Mouse (Mus musculus) kidney, embryonic 16.5 days (tissue): ENCODE measurements at regions not wholly inside any gene's neighbourhood (a gene's known extent, or its start where the extent isn't known, plus 50 kb on each side); places are given as distances from the start of the nearest gene placed in this dataset.
"Not testable (repeated sequence)": the region's sequence is repeated elsewhere in the genome, so short reads cannot be mapped to it uniquely, and the experiment has no call there.

ENCODE experiments used
- ATAC-seq: fragments of 200-750 bp; cut with Nextera tagmentation; 2 replicates; pipeline ENCODE4 v1.8.0; 2017; ENCODE audit warnings: moderate TSS enrichment; ENCODE audit not compliant: low FRiP score, low TSS enrichment
- H3K27ac ChIP-seq: fragments of 300-500 bp; sonication (generic); 2 replicates; pipeline ENCODE4 v1.5.1; 2014; ENCODE audit warnings: low read length
- H3K27me3 ChIP-seq: fragments of 300-500 bp; sonication (generic); 2 replicates; pipeline ENCODE4 v1.6.1; 2014; ENCODE audit warnings: low read length, control low read depth, mixed read lengths; ENCODE audit not compliant: insufficient read depth
- H3K36me3 ChIP-seq: fragments of 300-500 bp; sonication (generic); 2 replicates; pipeline ENCODE4 v1.6.1; 2014; ENCODE audit warnings: low read length, control low read depth, mixed read lengths; ENCODE audit not compliant: insufficient read depth
- H3K4me1 ChIP-seq: fragments of 300-500 bp; sonication (generic); 2 replicates; pipeline ENCODE4 v1.6.1; 2014; ENCODE audit warnings: low read length, control low read depth, mixed read lengths; ENCODE audit not compliant: insufficient read depth
- H3K4me2 ChIP-seq: fragments of 300-500 bp; sonication (generic); replicated peaks from 2 replicates; pipeline ENCODE4 v1.6.1; 2014; ENCODE audit warnings: low read depth, low read length
- H3K4me3 ChIP-seq: fragments of 300-500 bp; sonication (generic); 2 replicates; pipeline ENCODE4 v1.5.1; 2014; ENCODE audit warnings: mild to moderate bottlenecking, low read length
- H3K9ac ChIP-seq: fragments of 300-500 bp; sonication (generic); replicated peaks from 2 replicates; pipeline ENCODE4 v1.6.1; 2014; ENCODE audit warnings: low read length
- H3K9me3 ChIP-seq: fragments of 300-500 bp; sonication (generic); 2 replicates; pipeline ENCODE4 v1.6.1; 2016; ENCODE audit warnings: low read length, control low read depth
- WGBS: fragments of 180-500 bp; shearing (Covaris S2); extraction: QIAGEN DNeasy Blood & Tissue Kit; methylation state at CpG from one replicate; pipeline ENCODE4 v1.1.7; 2014; 5-methylcytosine and 5-hydroxymethylcytosine counted together

DNA sequence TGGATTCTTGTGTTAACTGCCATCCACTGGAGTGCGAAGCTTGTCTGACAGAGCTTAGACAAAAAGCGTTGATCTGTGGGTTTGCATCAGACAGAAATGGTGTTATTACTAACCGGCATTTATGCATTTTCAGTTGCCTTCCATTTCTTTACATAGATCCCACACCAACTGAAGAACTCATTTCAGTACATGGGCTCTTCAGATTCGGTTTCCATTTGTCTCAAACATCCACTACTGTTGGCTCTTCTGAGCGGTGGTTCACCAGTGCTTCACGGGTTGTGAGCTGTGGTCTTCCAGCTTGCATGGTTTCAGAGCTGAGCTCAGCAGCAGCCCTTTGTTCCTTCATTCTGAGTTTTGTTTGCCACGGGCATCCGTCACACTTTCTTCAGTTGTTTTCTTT is 294.4 kb downstream of the Eipr1 start:
- WGBS: 82% methylated on average over 8 of the region's 8 CpGs
- H3K9ac ChIP-seq: no peak overlapping the region

DNA sequence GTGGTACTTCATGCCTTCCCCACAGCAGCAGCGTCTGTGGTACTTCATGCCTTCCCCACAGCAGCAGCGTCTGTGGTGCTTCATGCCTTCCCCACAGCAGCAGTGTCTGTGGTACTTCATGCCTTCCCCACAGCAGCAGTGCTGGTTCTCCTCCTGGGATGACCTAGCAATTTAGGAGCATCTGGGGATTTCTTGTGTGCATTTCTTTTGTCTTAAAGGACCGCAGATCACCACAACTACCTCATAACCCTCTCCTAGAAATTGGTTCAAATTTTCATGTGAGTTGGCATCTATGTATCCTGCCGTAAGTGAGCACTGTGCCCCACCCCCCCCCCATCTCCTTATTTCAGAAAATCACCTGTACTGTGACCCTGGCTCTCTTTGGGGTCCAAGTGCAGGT is 297.0 kb downstream of the Eipr1 start:
- not testable (repeated sequence) for H3K4me3 ChIP-seq, H3K4me2 ChIP-seq, H3K27ac ChIP-seq, H3K9me3 ChIP-seq, H3K36me3 ChIP-seq, H3K9ac ChIP-seq, H3K27me3 ChIP-seq, ATAC-seq
- WGBS: 40% methylated on average over 3 of the region's 4 CpGs
- H3K4me1 ChIP-seq: peaks cover 22% of the 10 kb centered on the region

More for the DNA sequence above, 294.4 kb downstream of the Eipr1 start:
- Histone ChIP-seq H3K27ac (no peak overlapping the region), H3K27me3 (no peaks in the 10 kb centered on the region), H3K4me3 (no peak overlapping the region), H3K4me1 (peaks cover 22% of the 10 kb centered on the region), H3K9me3 (no peaks in the 10 kb centered on the region), H3K4me2 (no peak overlapping the region), H3K36me3 (no peaks in the 10 kb centered on the region)
- no peak for ATAC-seq

DNA sequence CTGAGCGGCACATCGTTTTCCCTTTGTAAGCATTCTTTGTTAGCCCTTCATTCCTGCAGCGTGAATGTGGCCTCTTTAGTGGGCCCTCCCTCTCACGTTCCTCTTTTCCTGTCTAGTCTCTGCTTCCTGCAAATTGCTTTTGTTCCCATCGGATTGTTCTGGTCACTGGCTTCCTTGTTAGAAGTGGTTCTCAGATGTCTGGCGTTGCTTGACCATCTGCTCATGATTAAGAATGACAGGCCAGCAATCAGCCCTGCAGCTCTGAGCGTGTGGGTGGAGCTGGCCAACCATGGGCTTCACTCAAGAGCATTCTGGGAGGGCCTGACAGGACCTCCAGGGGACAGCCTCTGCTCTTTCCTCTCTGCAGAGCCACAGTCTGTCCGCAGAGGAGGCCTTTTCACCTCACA is 297.5 kb downstream of the Eipr1 start:
- Histone ChIP-seq H3K4me1 (peaks cover 22% of the 10 kb centered on the region), H3K27ac (0 out of 2 replicates have a peak overlapping the region, but pooled peaks have one; percentile 31), H3K9me3 (no peaks in the 10 kb centered on the region), H3K27me3 (no peaks in the 10 kb centered on the region), H3K9ac (no peak overlapping the region), H3K4me2 (0 out of 2 replicates have a peak overlapping the region, but pooled peaks have one; percentile 3), H3K36me3 (no peaks in the 10 kb centered on the region), H3K4me3 (no peak overlapping the region)
- WGBS: 3% methylated on average over 8 of the region's 8 CpGs
- ATAC-seq: peak; percentile 92

DNA sequence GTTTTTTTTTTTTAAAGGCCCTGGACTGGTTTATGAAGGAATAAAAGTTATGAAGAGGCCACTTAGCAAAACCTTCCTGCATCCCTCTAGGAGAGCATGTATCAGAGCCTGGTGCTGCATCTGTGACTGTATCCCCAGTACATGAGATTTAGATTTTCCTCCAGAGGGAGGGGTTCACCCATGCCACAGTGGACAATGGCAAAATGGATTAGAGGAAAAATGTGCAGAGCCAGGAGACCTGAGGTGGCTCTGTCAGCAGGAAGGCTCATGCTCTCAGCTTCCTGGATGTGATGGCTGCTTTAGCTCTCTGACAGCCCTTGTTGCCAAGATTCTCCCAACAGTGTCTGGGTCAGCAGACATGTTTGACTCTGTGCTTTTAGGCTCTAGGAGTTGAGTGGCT is 298.2 kb downstream of the Eipr1 start:
- no peak overlapping the region for H3K4me3 ChIP-seq
- H3K4me1 ChIP-seq: peaks cover 22% of the 10 kb centered on the region
- no peak overlapping the region for H3K27ac ChIP-seq
- H3K4me2 ChIP-seq: no peak overlapping the region
- no peak overlapping the region for H3K9ac ChIP-seq
- no peaks in the 10 kb centered on the region for H3K9me3 ChIP-seq
- no peaks in the 10 kb centered on the region for H3K27me3 ChIP-seq
- ATAC-seq: no peak
- H3K36me3 ChIP-seq: no peaks in the 10 kb centered on the region

DNA sequence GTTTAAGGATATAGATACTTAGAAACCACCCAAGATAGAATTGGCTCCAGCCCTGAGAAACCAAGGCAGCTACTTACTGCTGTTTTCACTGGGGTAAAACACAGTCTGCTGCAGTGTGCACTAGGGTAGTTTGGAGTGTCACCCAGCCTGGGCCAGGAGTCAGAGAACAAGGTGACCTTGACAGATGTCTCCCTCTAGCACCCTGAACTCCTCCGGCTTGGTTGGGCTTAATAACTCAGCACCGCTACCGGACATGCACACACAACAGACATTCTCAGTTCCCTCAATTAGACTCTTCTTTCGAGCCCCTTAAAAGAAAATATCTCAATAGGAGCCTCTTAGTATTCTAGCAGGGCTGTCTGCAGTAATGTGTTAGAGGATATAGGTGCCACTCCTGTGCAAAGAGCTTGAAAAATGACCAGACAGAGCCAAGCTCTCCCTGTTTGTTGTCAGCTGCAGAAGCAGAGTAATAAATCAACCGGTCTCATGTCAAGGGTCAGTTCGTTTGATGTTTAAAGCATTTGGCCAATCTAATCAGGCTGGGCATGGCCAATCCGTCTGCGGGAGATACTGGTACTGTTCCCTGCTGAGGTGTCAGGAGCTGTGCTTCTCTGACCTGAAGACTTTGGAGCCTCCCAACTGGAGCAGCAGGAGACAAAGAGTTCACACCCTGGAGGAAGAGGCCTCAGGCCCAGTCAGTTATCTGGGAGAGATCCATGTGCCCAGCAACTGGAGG is 299.1 kb downstream of the Eipr1 start:
- no peaks in the 10 kb centered on the region for H3K36me3 ChIP-seq
- peak; percentile 39; the same call in 1 of the 2 replicates for ATAC-seq
- WGBS: 17% methylated on average over 8 of the region's 8 CpGs
- no peak overlapping the region for H3K27ac ChIP-seq
- H3K4me2 ChIP-seq: no peak overlapping the region
- H3K27me3 ChIP-seq: no peaks in the 10 kb centered on the region
- H3K4me3 ChIP-seq: no peak overlapping the region
- no peak overlapping the region for H3K9ac ChIP-seq
- H3K4me1 ChIP-seq: peaks cover 22% of the 10 kb centered on the region
- no peaks in the 10 kb centered on the region for H3K9me3 ChIP-seq

DNA sequence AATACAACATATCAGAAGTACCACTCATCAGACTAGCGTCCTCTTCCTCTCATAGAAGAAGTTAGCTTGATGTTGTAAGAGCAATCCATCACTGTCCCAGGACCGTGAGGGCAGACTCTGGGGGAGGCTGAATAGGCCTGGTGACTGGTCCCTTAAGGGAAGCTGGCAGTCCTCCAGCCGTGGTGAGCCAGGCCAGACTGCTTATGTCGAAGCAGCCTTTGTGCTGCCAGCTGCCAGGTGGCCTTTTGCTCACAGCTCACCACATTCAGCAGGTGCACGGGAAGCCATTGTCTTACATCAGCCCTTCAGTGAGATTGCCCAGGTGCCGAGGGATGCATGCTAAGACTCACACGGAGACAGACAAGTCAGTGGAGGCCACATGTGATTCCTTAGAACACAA is 302.8 kb downstream of the Eipr1 start:
- H3K4me2 ChIP-seq: no peak overlapping the region
- ATAC-seq: no peak

DNA sequence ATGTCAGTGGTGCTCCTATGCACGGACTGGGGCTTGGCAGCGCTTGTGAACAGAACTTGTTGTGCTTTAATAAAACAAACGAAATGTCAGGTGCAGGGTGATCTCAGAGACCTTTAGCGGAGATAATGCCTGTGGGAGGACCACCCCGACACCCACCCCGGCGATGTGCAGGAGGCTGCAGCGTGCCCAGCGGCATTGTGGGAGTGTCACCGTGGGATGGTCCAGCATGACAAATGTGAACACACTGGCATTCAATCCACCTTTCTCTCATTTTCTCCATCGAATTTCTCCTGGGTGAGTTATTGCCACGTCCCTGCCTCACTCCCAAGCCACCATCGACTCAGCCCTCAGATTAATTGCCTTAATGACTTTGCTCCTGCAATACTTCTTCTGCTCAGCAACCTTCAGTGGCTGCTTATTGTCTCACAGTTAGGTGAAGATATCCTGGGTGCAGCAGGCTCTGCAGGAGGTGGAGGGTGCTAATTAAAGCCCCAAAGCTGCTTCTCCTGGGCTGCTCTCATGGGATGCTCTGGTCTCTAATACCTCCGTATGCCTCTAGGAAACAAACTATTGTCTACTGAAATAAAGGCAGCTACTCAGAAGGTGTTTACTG is 310.5 kb downstream of the Eipr1 start:
- H3K9me3 ChIP-seq: no peaks in the 10 kb centered on the region
- H3K4me3 ChIP-seq: no peak overlapping the region
- H3K4me2 ChIP-seq: peak overlapping the region; percentile 28
- H3K36me3 ChIP-seq: no peaks in the 10 kb centered on the region
- no peaks in the 10 kb centered on the region for H3K4me1 ChIP-seq
- no peak overlapping the region for H3K9ac ChIP-seq
- H3K27me3 ChIP-seq: no peaks in the 10 kb centered on the region
- H3K27ac ChIP-seq: no peak overlapping the region
- WGBS: 25% methylated on average over 14 of the region's 14 CpGs
- peak; percentile 46; the same call in 1 of the 2 replicates for ATAC-seq

More for the DNA sequence above, 302.8 kb downstream of the Eipr1 start:
- WGBS: 39% methylated on average over 7 of the region's 7 CpGs
- Histone ChIP-seq H3K36me3 (no peaks in the 10 kb centered on the region), H3K4me1 (peaks cover 13% of the 10 kb centered on the region), H3K9me3 (no peaks in the 10 kb centered on the region), H3K27ac (no peak overlapping the region), H3K4me3 (no peak overlapping the region), H3K27me3 (no peaks in the 10 kb centered on the region), H3K9ac (no peak overlapping the region)

DNA sequence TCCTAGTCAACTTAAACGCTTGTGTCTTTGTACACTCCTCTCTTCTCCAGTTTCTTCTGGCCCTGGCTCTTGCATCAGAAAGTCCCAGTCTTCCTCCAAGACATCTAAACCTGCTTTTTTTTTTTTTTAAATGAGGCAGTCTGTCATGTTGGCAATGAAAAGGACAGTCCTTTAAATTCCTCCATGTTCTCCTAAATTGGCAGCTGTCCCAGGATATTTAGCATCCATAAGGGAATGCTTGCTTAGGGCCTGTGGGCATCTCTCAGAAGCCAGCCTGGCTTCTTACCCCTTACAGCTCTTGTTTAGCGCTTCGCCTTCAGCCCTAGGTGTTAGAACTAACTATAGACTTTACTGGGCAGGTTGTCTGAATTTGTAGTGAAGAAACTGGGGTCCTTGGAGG is 311.2 kb downstream of the Eipr1 start:
- Histone ChIP-seq H3K27me3 (no peaks in the 10 kb centered on the region), H3K36me3 (no peaks in the 10 kb centered on the region), H3K4me3 (no peak overlapping the region), H3K9ac (no peak overlapping the region), H3K4me2 (no peak overlapping the region), H3K4me1 (no peaks in the 10 kb centered on the region), H3K9me3 (no peaks in the 10 kb centered on the region), H3K27ac (no peak overlapping the region)
- no peak for ATAC-seq
- 83% methylated on average over 3 of the region's 3 CpGs for WGBS

DNA sequence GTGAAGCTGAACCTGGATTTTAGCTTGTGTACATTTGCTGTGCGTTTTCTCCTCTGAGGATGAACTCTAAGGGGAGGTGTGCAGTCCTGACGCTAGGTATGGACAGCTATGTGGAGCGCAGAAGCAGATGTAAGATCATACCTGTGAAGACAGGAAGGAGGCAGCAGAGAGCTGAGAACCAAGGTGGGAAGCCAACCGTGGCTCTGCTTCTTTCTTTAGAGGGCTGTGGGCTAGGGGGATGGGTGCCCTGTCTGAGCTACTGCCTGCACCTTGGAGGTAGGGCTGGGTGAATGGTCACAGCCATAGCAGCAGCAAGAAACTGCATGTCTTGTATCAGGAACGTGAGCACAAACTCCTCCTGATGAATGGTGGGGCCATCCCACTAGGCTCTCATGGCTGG is 316.6 kb downstream of the Eipr1 start:
- Histone ChIP-seq H3K4me2 (no peak overlapping the region), H3K36me3 (no peaks in the 10 kb centered on the region), H3K9ac (no peak overlapping the region), H3K27me3 (no peaks in the 10 kb centered on the region), H3K4me1 (0 out of 2 replicates have a peak, but pooled peaks cover 5% of the 10 kb centered on the region), H3K9me3 (no peaks in the 10 kb centered on the region), H3K27ac (no peak overlapping the region), H3K4me3 (no peak overlapping the region)
- peak; percentile 57 for ATAC-seq
- 30% methylated on average over 5 of the region's 5 CpGs for WGBS
